Mouse (Mus musculus): Measurements from ENCODE around the gene Nrp2. TPM values are rescaled to one million over a fixed set of nuclear protein-coding genes. Genes with fewer than 3 reads are reported as not detected.

Gene Nrp2
- polyA plus RNA-seq, 1 experiment from 2014 or later: 6.2 TPM

GRCm38 (mm10) chr1:62765171-62765570, 62.1 kb downstream of the Nrp2 start:
- Histone ChIP-seq H3K4me2 (no peak overlapping the region), H3K27ac (ENCODE audit: low read depth, low read length) (no peak overlapping the region), H3K9ac (ENCODE audit: low read depth, low read length) (no peak overlapping the region), H3K4me3 (ENCODE audit: low read depth, low read length) (no peak overlapping the region), H3K9me3 (ENCODE audit: control insufficient read depth, low read length) (no peaks in the 10 kb centered on the region), H3K36me3 (ENCODE audit: control insufficient read depth, insufficient read depth, low read length) (no peaks in the 10 kb centered on the region), H3K4me1 (replicated peaks; ENCODE audit: control insufficient read depth, insufficient read depth, low read length) (no peaks in the 10 kb centered on the region), H3K27me3 (replicated peaks; ENCODE audit: control insufficient read depth, insufficient read depth, low read length) (no peaks in the 10 kb centered on the region)
- WGBS: 63% methylated on average over 7 of the region's 7 CpGs
- DNase-seq (ENCODE audit: low spot score): no peak
- no peak for ATAC-seq (replicated peaks; ENCODE audit: low FRiP score)

GRCm38 (mm10) chr1:62766766-62767165, 63.7 kb downstream of the Nrp2 start:
- Histone ChIP-seq H3K9me3 (ENCODE audit: control insufficient read depth, low read length) (no peaks in the 10 kb centered on the region), H3K4me2 (no peak overlapping the region), H3K4me1 (replicated peaks; ENCODE audit: control insufficient read depth, insufficient read depth, low read length) (no peaks in the 10 kb centered on the region), H3K9ac (ENCODE audit: low read depth, low read length) (no peak overlapping the region), H3K4me3 (ENCODE audit: low read depth, low read length) (no peak overlapping the region), H3K27ac (ENCODE audit: low read depth, low read length) (no peak overlapping the region), H3K36me3 (ENCODE audit: control insufficient read depth, insufficient read depth, low read length) (no peaks in the 10 kb centered on the region), H3K27me3 (replicated peaks; ENCODE audit: control insufficient read depth, insufficient read depth, low read length) (no peaks in the 10 kb centered on the region)
- no peak for DNase-seq (ENCODE audit: low spot score)
- no peak for ATAC-seq (replicated peaks; ENCODE audit: low FRiP score)
- WGBS: 46% methylated on average over 4 of the region's 4 CpGs

GRCm38 (mm10) chr1:62767611-62768010, 64.5 kb downstream of the Nrp2 start:
- Histone ChIP-seq H3K27me3 (replicated peaks; ENCODE audit: control insufficient read depth, insufficient read depth, low read length) (no peaks in the 10 kb centered on the region), H3K4me1 (replicated peaks; ENCODE audit: control insufficient read depth, insufficient read depth, low read length) (no peaks in the 10 kb centered on the region), H3K36me3 (ENCODE audit: control insufficient read depth, insufficient read depth, low read length) (no peaks in the 10 kb centered on the region), H3K4me2 (no peak overlapping the region), H3K27ac (ENCODE audit: low read depth, low read length) (no peak overlapping the region), H3K9me3 (ENCODE audit: control insufficient read depth, low read length) (no peaks in the 10 kb centered on the region), H3K9ac (ENCODE audit: low read depth, low read length) (no peak overlapping the region), H3K4me3 (ENCODE audit: low read depth, low read length) (no peak overlapping the region)
- DNase-seq (ENCODE audit: low spot score) (no peak), ATAC-seq (replicated peaks; ENCODE audit: low FRiP score) (no peak)
- 85% methylated on average over 9 of the region's 9 CpGs for WGBS

GRCm38 (mm10) chr1:62770576-62770975, 67.5 kb downstream of the Nrp2 start:
- Histone ChIP-seq H3K27ac (ENCODE audit: low read depth, low read length) (no peak overlapping the region), H3K9ac (ENCODE audit: low read depth, low read length) (no peak overlapping the region), H3K4me2 (no peak overlapping the region), H3K4me3 (ENCODE audit: low read depth, low read length) (no peak overlapping the region), H3K9me3 (ENCODE audit: control insufficient read depth, low read length) (no peaks in the 10 kb centered on the region), H3K4me1 (replicated peaks; ENCODE audit: control insufficient read depth, insufficient read depth, low read length) (peaks cover 22% of the 10 kb centered on the region), H3K36me3 (ENCODE audit: control insufficient read depth, insufficient read depth, low read length) (no peaks in the 10 kb centered on the region), H3K27me3 (replicated peaks; ENCODE audit: control insufficient read depth, insufficient read depth, low read length) (no peaks in the 10 kb centered on the region)
- WGBS: 73% methylated on average over 4 of the region's 4 CpGs
- DNase-seq (ENCODE audit: low spot score) (no peak), ATAC-seq (replicated peaks; ENCODE audit: low FRiP score) (no peak)

GRCm38 (mm10) chr1:62772391-62772790, 69.3 kb downstream of the Nrp2 start:
- Histone ChIP-seq H3K4me2 (no peak overlapping the region), H3K27ac (ENCODE audit: low read depth, low read length) (no peak overlapping the region), H3K4me1 (replicated peaks; ENCODE audit: control insufficient read depth, insufficient read depth, low read length) (peaks cover 31% of the 10 kb centered on the region), H3K36me3 (ENCODE audit: control insufficient read depth, insufficient read depth, low read length) (no peaks in the 10 kb centered on the region), H3K4me3 (ENCODE audit: low read depth, low read length) (no peak overlapping the region), H3K9ac (ENCODE audit: low read depth, low read length) (no peak overlapping the region), H3K9me3 (ENCODE audit: control insufficient read depth, low read length) (no peaks in the 10 kb centered on the region), H3K27me3 (replicated peaks; ENCODE audit: control insufficient read depth, insufficient read depth, low read length) (no peaks in the 10 kb centered on the region)
- 84% methylated on average over 4 of the region's 4 CpGs for WGBS
- DNase-seq (ENCODE audit: low spot score) (no peak), ATAC-seq (replicated peaks; ENCODE audit: low FRiP score) (no peak)

GRCm38 (mm10) chr1:62773105-62773920, 70.2 kb downstream of the Nrp2 start:
- no peaks in the 10 kb centered on the region for H3K27me3 ChIP-seq (replicated peaks; ENCODE audit: control insufficient read depth, insufficient read depth, low read length)
- H3K9me3 ChIP-seq (ENCODE audit: control insufficient read depth, low read length): no peaks in the 10 kb centered on the region
- H3K4me3 ChIP-seq (ENCODE audit: low read depth, low read length): no peak overlapping the region
- 45% methylated on average over 10 of the region's 10 CpGs for WGBS
- no peak overlapping the region for H3K9ac ChIP-seq (ENCODE audit: low read depth, low read length)
- no peaks in the 10 kb centered on the region for H3K36me3 ChIP-seq (ENCODE audit: control insufficient read depth, insufficient read depth, low read length)
- H3K4me1 ChIP-seq (replicated peaks; ENCODE audit: control insufficient read depth, insufficient read depth, low read length): peaks cover 32% of the 10 kb centered on the region
- H3K27ac ChIP-seq (ENCODE audit: low read depth, low read length): peak overlapping the region; percentile 41
- peak overlapping the region; percentile 42 for H3K4me2 ChIP-seq
- DNase-seq (ENCODE audit: low spot score) (no peak), ATAC-seq (replicated peaks; ENCODE audit: low FRiP score) (peak; percentile 94)

GRCm38 (mm10) chr1:62773921-62774191, 70.8 kb downstream of the Nrp2 start:
- no peak overlapping the region; the same call in 1 of the 2 replicates for H3K4me2 ChIP-seq
- ATAC-seq (replicated peaks; ENCODE audit: low FRiP score) (0 out of 2 replicates have a peak, but pooled peaks have one; percentile 5), DNase-seq (ENCODE audit: low spot score) (no peak)
- H3K27ac ChIP-seq (ENCODE audit: low read depth, low read length): peak overlapping the region; percentile 41; the same call in 1 of the 2 replicates
- no peaks in the 10 kb centered on the region for H3K36me3 ChIP-seq (ENCODE audit: control insufficient read depth, insufficient read depth, low read length)
- no peak overlapping the region for H3K4me3 ChIP-seq (ENCODE audit: low read depth, low read length)
- WGBS: 64% methylated on average over 3 of the region's 3 CpGs
- no peak overlapping the region for H3K9ac ChIP-seq (ENCODE audit: low read depth, low read length)
- H3K4me1 ChIP-seq (replicated peaks; ENCODE audit: control insufficient read depth, insufficient read depth, low read length): peaks cover 32% of the 10 kb centered on the region
- no peaks in the 10 kb centered on the region for H3K9me3 ChIP-seq (ENCODE audit: control insufficient read depth, low read length)
- no peaks in the 10 kb centered on the region for H3K27me3 ChIP-seq (replicated peaks; ENCODE audit: control insufficient read depth, insufficient read depth, low read length)

GRCm38 (mm10) chr1:62774288-62775218, 71.5 kb downstream of the Nrp2 start:
- WGBS: 72% methylated on average over 11 of the region's 11 CpGs
- H3K4me1 ChIP-seq (replicated peaks; ENCODE audit: control insufficient read depth, insufficient read depth, low read length): peaks cover 32% of the 10 kb centered on the region
- no peak overlapping the region for H3K4me2 ChIP-seq
- H3K9me3 ChIP-seq (ENCODE audit: control insufficient read depth, low read length): no peaks in the 10 kb centered on the region
- no peaks in the 10 kb centered on the region for H3K36me3 ChIP-seq (ENCODE audit: control insufficient read depth, insufficient read depth, low read length)
- no peak overlapping the region for H3K9ac ChIP-seq (ENCODE audit: low read depth, low read length)
- no peak overlapping the region for H3K4me3 ChIP-seq (ENCODE audit: low read depth, low read length)
- ATAC-seq (replicated peaks; ENCODE audit: low FRiP score): no peak
- no peak for DNase-seq (ENCODE audit: low spot score)
- H3K27ac ChIP-seq (ENCODE audit: low read depth, low read length): no peak overlapping the region
- no peaks in the 10 kb centered on the region for H3K27me3 ChIP-seq (replicated peaks; ENCODE audit: control insufficient read depth, insufficient read depth, low read length)

Measured in liver, embryonic 11.5 days (tissue).